Mouse (Mus musculus): ENCODE measurements around the gene Mak.

DNA sequence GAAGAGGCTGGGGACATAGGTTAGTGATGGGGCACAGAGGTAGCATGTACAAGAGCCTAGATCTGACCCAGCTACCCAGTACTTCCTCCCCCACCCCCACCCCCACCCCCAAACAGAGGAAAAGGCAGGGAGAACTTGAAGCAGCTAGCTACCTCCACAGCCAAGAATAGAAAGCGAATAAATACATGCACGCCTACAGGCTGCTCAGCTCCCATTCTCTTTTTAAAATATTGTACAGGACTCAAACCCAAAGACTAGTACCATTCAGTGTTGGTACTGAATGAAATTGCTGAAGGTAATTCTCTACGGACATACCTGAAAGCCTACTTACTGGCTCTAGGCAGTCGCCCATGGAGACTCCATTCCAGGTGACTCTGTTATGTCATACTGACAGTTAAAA lies 37.0 kb downstream of the Mak start:
- TF ChIP-seq CTCF (IDR thresholded peaks at IDR 0.05; ENCODE audit: borderline replicate concordance, insufficient read depth, low read length) (no peak), POLR2A (IDR thresholded peaks at IDR 0.05; ENCODE audit: low read depth, low read length) (no peak)
